Mouse (Mus musculus) embryonic fibroblast, embryonic 13.5 days (primary cell): ENCODE data around the gene Wdr41. TPM values are rescaled to one million over a fixed set of nuclear protein-coding genes. Genes with fewer than 3 reads are reported as not detected.

Experiments
- H3K27ac ChIP-seq: 2 replicates; pipeline ENCODE4 v1.5.1; 2012; ENCODE audit warnings: low read length, control low read depth, inconsistent platforms; ENCODE audit not compliant: insufficient read depth
- H3K4me1 ChIP-seq: 2 replicates; pipeline ENCODE4 v1.6.1; 2011; ENCODE audit warnings: low read length; ENCODE audit not compliant: control insufficient read depth, insufficient read depth
- H3K4me3 ChIP-seq: 2 replicates; pipeline ENCODE4 v1.5.1; 2011; ENCODE audit warnings: mild to moderate bottlenecking, control low read depth, low read length; ENCODE audit not compliant: insufficient read depth
- CTCF ChIP-seq: IDR thresholded peaks from 2 replicates; pipeline ENCODE4 v1.5.1; 2011; ENCODE audit warnings: mild to moderate bottlenecking, control low read depth, low read length, moderate library complexity, borderline replicate concordance; ENCODE audit not compliant: insufficient read depth
- POLR2A ChIP-seq: IDR thresholded peaks from 2 replicates; pipeline ENCODE4 v1.6.1; 2011; ENCODE audit warnings: low read depth, mild to moderate bottlenecking, control low read depth, low read length, moderate library complexity
- polyA plus RNA-seq: library from polyadenylated mRNA; stranded (reverse); fragments of >200 nt; gene quantifications from 2 replicates; pipeline ENCODE4 v1.2.4, GENCODE M21; 2011; ENCODE audit warnings: low read depth; ENCODE audit not compliant: missing spikeins, insufficient read length

Wdr41 gene
- polyA plus RNA-seq, 1 experiment, result 17.3 TPM

GRCm38 (mm10) chr13:95007281-95007680 lies 31.1 kb downstream of the Wdr41 start:
- Histone ChIP-seq H3K4me3 (no peak overlapping the region), H3K27ac (no peak overlapping the region), H3K4me1 (no peaks in the 10 kb centered on the region)
- no peak for TF ChIP-seq CTCF
- no peak for TF ChIP-seq POLR2A

- no peaks in the 10 kb centered on the region for H3K4me1 ChIP-seq
- no peak overlapping the region for H3K27ac ChIP-seq
- H3K4me3 ChIP-seq, result no peak overlapping the region
- no peak for TF ChIP-seq POLR2A
Measured at GRCm38 (mm10) chr13:95009261-95009660, 33.1 kb downstream of the Wdr41 start.

- no peaks in the 10 kb centered on the region for H3K4me1 ChIP-seq
- no peak overlapping the region for H3K4me3 ChIP-seq
- TF ChIP-seq CTCF, result no peak
- no peak for TF ChIP-seq POLR2A
- no peak overlapping the region for H3K27ac ChIP-seq
Measured at GRCm38 (mm10) chr13:95011546-95012257, 35.6 kb downstream of the Wdr41 start.

DNA sequence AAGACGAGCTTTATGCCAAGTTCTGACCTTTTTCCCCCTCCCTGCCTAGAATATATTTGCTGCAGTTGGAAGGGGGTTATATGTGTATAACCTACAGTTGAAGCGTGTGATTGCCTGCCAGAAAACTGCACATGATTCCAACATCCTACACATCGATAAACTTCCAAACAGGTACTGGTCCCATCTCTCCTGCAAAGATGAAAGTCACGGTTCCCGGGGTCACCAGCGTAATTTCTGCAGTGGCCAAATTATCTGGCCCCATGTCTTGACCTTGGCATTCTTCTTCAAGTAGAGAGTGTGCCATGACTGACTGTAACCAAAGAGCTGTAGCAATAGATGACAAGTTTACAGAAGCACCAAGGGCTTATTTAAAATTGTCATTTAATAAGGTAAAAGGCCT lies 41.1 kb downstream of the Wdr41 start:
- Histone ChIP-seq H3K4me1 (no peaks in the 10 kb centered on the region), H3K4me3 (no peak overlapping the region)
- TF ChIP-seq CTCF, result no peak
- TF ChIP-seq POLR2A, result no peak

GRCm38 (mm10) chr13:95017916-95018315 lies 41.8 kb downstream of the Wdr41 start:
- H3K4me3 ChIP-seq, result no peak overlapping the region
- H3K4me1 ChIP-seq, result no peaks in the 10 kb centered on the region
- no peak overlapping the region for H3K27ac ChIP-seq
- TF ChIP-seq CTCF (peak; percentile 56), POLR2A (no peak)

More for the DNA sequence above, 41.1 kb downstream of the Wdr41 start:
- no peak overlapping the region for H3K27ac ChIP-seq

DNA sequence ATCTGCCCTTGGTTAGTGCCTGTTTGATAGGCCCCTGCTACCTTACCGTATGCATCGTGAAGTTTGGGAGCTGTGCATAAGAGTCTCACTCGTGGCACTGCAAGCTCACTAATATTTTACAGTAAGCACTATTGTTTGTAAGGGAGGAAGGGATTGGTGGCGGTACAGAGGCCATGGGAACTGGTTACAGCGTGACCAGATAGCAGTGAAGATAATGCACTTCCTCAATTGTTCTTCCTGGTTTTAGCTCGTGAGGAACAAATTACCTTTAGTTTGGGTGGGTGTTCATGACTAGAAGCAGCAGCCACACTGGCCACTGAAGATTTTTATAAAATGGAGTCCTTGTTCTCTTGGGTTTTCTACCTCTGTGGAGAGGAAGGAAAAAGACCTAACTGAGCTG lies 43.2 kb downstream of the Wdr41 start:
- H3K4me3 ChIP-seq, result no peak overlapping the region
- H3K4me1 ChIP-seq, result no peaks in the 10 kb centered on the region
- H3K27ac ChIP-seq, result no peak overlapping the region
- TF ChIP-seq CTCF (no peak), POLR2A (no peak)

- Histone ChIP-seq H3K4me1 (no peaks in the 10 kb centered on the region), H3K27ac (no peak overlapping the region), H3K4me3 (no peak overlapping the region)
- no peak for TF ChIP-seq CTCF
- no peak for TF ChIP-seq POLR2A
Measured at GRCm38 (mm10) chr13:95020216-95020615, 44.1 kb downstream of the Wdr41 start.

- no peak overlapping the region for H3K27ac ChIP-seq
- H3K4me3 ChIP-seq, result no peak overlapping the region
- no peaks in the 10 kb centered on the region for H3K4me1 ChIP-seq
- TF ChIP-seq POLR2A (no peak), CTCF (no peak)
Measured at GRCm38 (mm10) chr13:95030828-95031227, 54.7 kb downstream of the Wdr41 start.

- H3K27ac ChIP-seq, result no peak overlapping the region
- no peak overlapping the region for H3K4me3 ChIP-seq
- TF ChIP-seq POLR2A (no peak), CTCF (no peak)
- H3K4me1 ChIP-seq, result no peaks in the 10 kb centered on the region
Measured at GRCm38 (mm10) chr13:95032127-95032831, 56.1 kb downstream of the Wdr41 start.

DNA sequence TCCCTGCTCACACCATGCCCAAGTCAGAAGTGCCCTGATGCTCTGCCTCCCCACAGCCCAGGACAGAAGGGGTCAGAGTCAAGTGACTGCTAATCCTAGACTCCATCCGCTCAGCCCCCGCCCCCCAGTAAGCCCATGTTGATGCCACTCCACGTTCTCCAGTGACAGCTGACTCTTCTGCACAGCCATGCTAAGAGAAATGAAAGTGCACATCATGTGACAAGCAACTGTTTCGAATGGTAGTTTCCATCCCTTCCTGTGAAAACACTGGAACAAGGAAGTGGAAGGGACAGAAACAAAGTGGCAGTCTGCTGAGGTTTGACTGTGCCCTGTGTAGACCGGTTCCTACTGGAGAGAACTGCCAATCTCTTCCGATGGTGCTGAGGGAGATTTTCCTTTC lies 56.8 kb downstream of the Wdr41 start:
- Histone ChIP-seq H3K4me3 (no peak overlapping the region), H3K27ac (no peak overlapping the region), H3K4me1 (no peaks in the 10 kb centered on the region)
- TF ChIP-seq CTCF, result no peak
- TF ChIP-seq POLR2A, result no peak
